In the genomic region with DNA sequence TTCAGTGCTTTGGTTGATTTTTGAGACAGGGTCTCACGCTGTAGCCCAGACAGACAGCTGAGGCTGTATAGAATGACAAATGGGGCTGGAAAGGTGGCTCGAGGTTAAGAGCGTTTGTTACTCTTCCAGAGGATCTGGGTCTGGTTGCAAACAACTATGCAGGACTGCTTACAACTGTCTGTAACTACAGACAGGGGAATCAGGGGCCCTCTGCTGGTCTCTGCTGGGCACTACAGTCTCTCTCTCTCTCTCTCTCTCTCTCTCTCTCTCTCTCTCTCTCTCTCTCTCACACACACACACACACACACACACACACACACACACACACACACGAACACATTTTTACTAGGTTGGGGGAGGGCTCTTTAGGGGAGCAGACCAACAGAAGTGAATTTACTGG, we compare ENCODE assay signal across 8 mouse cellular contexts. TPM values are rescaled to one million over a fixed set of nuclear protein-coding genes. Genes with fewer than 3 reads are reported as not detected.
DNase-seq lines count a peak whose midpoint lies in the region; ATAC-seq and TF ChIP-seq lines count a peak whose summit lies in the region.

No protein-coding gene starts in this region.

- no peaks in the 10 kb centered on the region for H3K9me3 ChIP-seq in intestine, embryonic 14.5 days (ENCODE audit: control insufficient read depth, low read length)
- no peaks in the 10 kb centered on the region for H3K9me3 ChIP-seq in intestine, embryonic 16.5 days (ENCODE audit: control insufficient read depth, low read length)
- no peaks in the 10 kb centered on the region for H3K9me3 ChIP-seq in neural tube, embryonic 12.5 days

- H3K4me2 ChIP-seq in intestine, embryonic 14.5 days (ENCODE audit: low read length), result no peak overlapping the region
- no peak overlapping the region for H3K4me2 ChIP-seq in intestine, embryonic 16.5 days (ENCODE audit: low read depth, low read length)
- H3K4me2 ChIP-seq in neural tube, embryonic 12.5 days (replicated peaks), result no peak overlapping the region; the same call in 1 of the 2 replicates

- no peak for TF ChIP-seq POLR2A in liver, adult 2 months (IDR thresholded peaks at IDR 0.05; ENCODE audit: extremely low read depth, insufficient read depth, low read length)

- TF ChIP-seq CTCF in liver, adult 2 months (IDR thresholded peaks at IDR 0.05; ENCODE audit: low read depth, low read length), result peak; percentile 58; the same call in 1 of the 2 replicates

- H3K27me3 ChIP-seq in intestine, embryonic 14.5 days (replicated peaks; ENCODE audit: control insufficient read depth, insufficient read depth, low read length), result no peaks in the 10 kb centered on the region
- no peaks in the 10 kb centered on the region for H3K27me3 ChIP-seq in intestine, embryonic 16.5 days (replicated peaks; ENCODE audit: control insufficient read depth, insufficient read depth, low read length)
- H3K27me3 ChIP-seq in liver, adult 2 months (ENCODE audit: control insufficient read depth, insufficient read depth, low read length), result no peaks in the 10 kb centered on the region
- no peaks in the 10 kb centered on the region for H3K27me3 ChIP-seq in neural tube, embryonic 12.5 days (replicated peaks)

- H3K4me1 ChIP-seq in intestine, embryonic 14.5 days (replicated peaks; ENCODE audit: control insufficient read depth, insufficient read depth, low read length), result peaks cover 11% of the 10 kb centered on the region
- H3K4me1 ChIP-seq in intestine, embryonic 16.5 days (ENCODE audit: control insufficient read depth, insufficient read depth, low read length), result peaks cover 17% of the 10 kb centered on the region
- peaks cover 7% of the 10 kb centered on the region; the same call in 1 of the 2 replicates for H3K4me1 ChIP-seq in liver, adult 2 months (ENCODE audit: control insufficient read depth, insufficient read depth, low read length)
- peaks cover 17% of the 10 kb centered on the region for H3K4me1 ChIP-seq in neural tube, embryonic 12.5 days

- no peak for ATAC-seq in intestine, embryonic 14.5 days (replicated peaks; ENCODE audit: low FRiP score, low TSS enrichment, low read depth)
- no peak for ATAC-seq in intestine, embryonic 16.5 days
- ATAC-seq in neural tube, embryonic 12.5 days (ENCODE audit: low FRiP score, low read depth), result 0 out of 2 replicates have a peak, but pooled peaks have one; percentile 11

- H3K4me3 ChIP-seq in intestine, embryonic 14.5 days (ENCODE audit: low read depth, low read length), result no peak overlapping the region
- no peak overlapping the region for H3K4me3 ChIP-seq in intestine, embryonic 16.5 days (ENCODE audit: low read length)
- H3K4me3 ChIP-seq in liver, adult 2 months (ENCODE audit: insufficient read depth, low read depth, low read length), result no peak overlapping the region
- no peak overlapping the region for H3K4me3 ChIP-seq in neural tube, embryonic 12.5 days

- no peak overlapping the region for H3K27ac ChIP-seq in intestine, embryonic 14.5 days (ENCODE audit: low read depth)
- H3K27ac ChIP-seq in intestine, embryonic 16.5 days (ENCODE audit: low read length), result no peak overlapping the region
- no peak overlapping the region for H3K27ac ChIP-seq in liver, adult 2 months (replicated peaks; ENCODE audit: insufficient read depth, low read depth, low read length)
- no peak overlapping the region for H3K27ac ChIP-seq in neural tube, embryonic 12.5 days

- peak; percentile 68 for DNase-seq in intestine, embryonic 14.5 days (ENCODE audit: low spot score)
- peak; percentile 83 for DNase-seq in CD4-positive helper T cell, adult 2 months (ENCODE audit: low read depth, low spot score)
- peak; percentile 74 for DNase-seq in NIH3T3 (ENCODE audit: low read depth)
- DNase-seq in embryo, embryonic 10.5 days (ENCODE audit: low spot score), result peak; percentile 78
- peak; percentile 50 for DNase-seq in liver, adult 2 months (ENCODE audit: extremely low read depth, low read depth, low spot score)
- DNase-seq in urinary bladder, adult 18-20 months (ENCODE audit: low spot score in 2 of 2), result no peak

- H3K36me3 ChIP-seq in intestine, embryonic 14.5 days (ENCODE audit: control insufficient read depth, insufficient read depth, low read length), result peaks cover 18% of the 10 kb centered on the region
- H3K36me3 ChIP-seq in intestine, embryonic 16.5 days (ENCODE audit: control insufficient read depth, insufficient read depth, low read length), result 0 out of 2 replicates have a peak, but pooled peaks cover 6% of the 10 kb centered on the region
- peaks cover 5% of the 10 kb centered on the region; the same call in 1 of the 2 replicates for H3K36me3 ChIP-seq in liver, adult 2 months (ENCODE audit: control insufficient read depth, insufficient read depth, low read length)
- H3K36me3 ChIP-seq in neural tube, embryonic 12.5 days, result peaks cover 17% of the 10 kb centered on the region

- H3K9ac ChIP-seq in intestine, embryonic 14.5 days (ENCODE audit: low read length), result no peak overlapping the region
- no peak overlapping the region for H3K9ac ChIP-seq in intestine, embryonic 16.5 days (ENCODE audit: low read depth, low read length)
- no peak overlapping the region for H3K9ac ChIP-seq in liver, adult 2 months (ENCODE audit: low read depth, low read length)
- H3K9ac ChIP-seq in neural tube, embryonic 12.5 days, result no peak overlapping the region

- 4% methylated on average over 4 of the region's 4 CpGs for whole genome bisulfite sequencing in intestine, embryonic 14.5 days
- 3% methylated on average over 4 of the region's 4 CpGs for WGBS in intestine, embryonic 16.5 days
- 4% methylated on average over 4 of the region's 4 CpGs for WGBS in liver, adult 2 months
- WGBS in neural tube, embryonic 12.5 days, result 1% methylated on average over 4 of the region's 4 CpGs

- no peaks in the 10 kb centered on the region for H3K79me2 ChIP-seq in liver, adult 2 months (ENCODE audit: control insufficient read depth, insufficient read depth, low read length)

RNA-seq across cellular contexts. Expression of gene Fadd, which starts 1.4 kb away (rescaled TPM):
- polyA plus RNA-seq in intestine, embryonic 14.5 days (2014; fragmentation: Nextera tagmentation; extraction: Ambion mirVana), result 12.8 and 13.3 TPM in 2 replicates
- 13.8 and 13.9 TPM in 2 replicates for polyA plus RNA-seq in intestine, embryonic 16.5 days (2015; fragmentation: Nextera tagmentation; extraction: Ambion mirVana)
- 2.3 and 2.5 TPM in 2 replicates for total RNA-seq in liver, adult 2 months (2014; rRNA removed)
- 8.0 and 8.7 TPM in 2 replicates for polyA plus RNA-seq in liver, adult 2 months (2012; rRNA removed)
- 6.4 and 7.1 TPM in 2 replicates for polyA plus RNA-seq in neural tube, embryonic 12.5 days (2016; fragmentation: Nextera tagmentation; extraction: Ambion mirVana)

RNA-seq across cellular contexts. Expression of gene Ppfia1, which starts 30.1 kb away (rescaled TPM):
- polyA plus RNA-seq in intestine, embryonic 14.5 days (2014; fragmentation: Nextera tagmentation; extraction: Ambion mirVana), result 33.1 and 35.5 TPM in 2 replicates
- polyA plus RNA-seq in intestine, embryonic 16.5 days (2015; fragmentation: Nextera tagmentation; extraction: Ambion mirVana), result 13.8 TPM in 2 replicates
- total RNA-seq in liver, adult 2 months (2014; rRNA removed), result 14.5 and 15.4 TPM in 2 replicates
- 17.1 and 22.0 TPM in 2 replicates for polyA plus RNA-seq in liver, adult 2 months (2012; rRNA removed)
- 38.6 and 43.7 TPM in 2 replicates for polyA plus RNA-seq in neural tube, embryonic 12.5 days (2016; fragmentation: Nextera tagmentation; extraction: Ambion mirVana)

Comparison
In these comparisons a context has a peak if more than half of its experiments do, and no peak if none do; other contexts are left out.
1. DNase-seq: peak in intestine, embryonic 14.5 days (single experiment), CD4-positive helper T cell, adult 2 months (single experiment), NIH3T3 (single experiment), embryo, embryonic 10.5 days (single experiment) and liver, adult 2 months (single experiment); none in urinary bladder, adult 18-20 months (0 of 2).